Mouse (Mus musculus): ENCODE data around the gene Cnbd2. TPM values are rescaled to one million over a fixed set of nuclear protein-coding genes. Genes with fewer than 3 reads are reported as not detected.

Gene Cnbd2
- total RNA-seq, 2 experiments from 2014 or later, result 0.86 to 0.92 TPM

DNA sequence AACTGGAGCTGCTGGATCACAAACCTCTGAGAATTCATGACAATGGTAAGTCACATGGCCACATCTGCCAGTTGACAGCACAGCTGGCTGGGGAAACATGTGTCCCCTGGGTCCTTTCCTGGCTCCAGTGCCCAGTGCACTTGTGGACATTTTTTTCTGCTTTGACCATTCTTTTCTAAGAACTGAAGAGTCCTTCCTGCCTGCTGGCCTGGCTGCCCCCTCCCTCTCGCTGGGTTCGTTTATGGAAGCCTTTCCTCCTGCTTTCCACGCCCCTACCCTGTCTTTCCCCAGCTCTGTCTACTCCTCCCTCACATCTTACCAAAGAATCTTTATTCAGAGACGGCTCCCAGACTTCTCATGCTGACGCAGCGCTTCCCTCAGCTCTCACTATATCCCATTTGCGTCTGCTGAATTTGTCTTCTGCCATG lies 41.2 kb downstream of the Cnbd2 start:
- no peak overlapping the region for H3K4me3 ChIP-seq
- DNase-seq, result peak; percentile 61
- no peak for TF ChIP-seq CTCF (IDR thresholded peaks at IDR 0.05)
- no peak overlapping the region for H3K27ac ChIP-seq
- intact Hi-C loops (cut with DNase I), result no loop called here

DNA sequence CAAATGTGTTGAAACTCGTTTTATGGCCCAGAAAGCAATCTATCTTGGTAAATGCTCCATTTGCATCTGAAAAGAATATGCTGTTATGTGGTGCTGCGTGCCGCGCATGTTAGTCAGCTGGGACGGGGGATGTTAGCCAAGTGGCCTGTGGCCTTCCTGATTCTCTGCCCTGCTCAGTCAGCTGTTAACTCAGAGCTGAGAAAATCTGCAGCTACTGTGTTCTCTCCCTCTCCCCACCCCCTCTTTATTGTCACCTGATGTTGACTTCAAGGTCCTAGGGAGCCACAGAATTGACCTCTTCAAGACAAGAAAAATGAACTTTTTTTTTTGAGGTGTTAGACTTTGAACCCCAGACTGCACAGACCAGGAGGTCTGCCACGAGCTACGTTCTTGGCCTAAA lies 43.9 kb downstream of the Cnbd2 start:
- intact Hi-C loops (cut with DNase I), result no loop called here
- DNase-seq, result peak; percentile 34
- Histone ChIP-seq H3K27ac (no peak overlapping the region), H3K4me3 (no peak overlapping the region)
- no peak for TF ChIP-seq CTCF (IDR thresholded peaks at IDR 0.05)

DNA sequence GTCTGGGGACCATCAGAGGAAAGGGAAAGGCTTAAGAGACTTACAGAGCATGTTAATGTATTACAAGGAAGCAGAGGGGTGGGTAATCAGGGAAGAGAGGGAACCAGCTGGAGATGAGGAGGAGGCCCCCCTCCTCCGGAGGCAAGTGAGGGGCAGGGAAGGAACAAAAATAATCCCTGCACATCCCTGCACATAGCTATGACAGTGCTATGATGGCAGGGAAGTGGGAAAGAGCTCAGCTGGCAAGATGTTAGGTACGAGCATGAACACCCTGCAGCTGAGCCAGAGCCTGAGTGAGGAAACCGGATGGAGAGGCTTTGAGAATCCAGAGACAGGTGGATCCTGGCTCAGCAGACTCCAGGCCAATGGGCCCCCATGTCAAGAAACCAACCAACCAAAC lies 56.4 kb downstream of the Cnbd2 start:
- no peak overlapping the region for H3K4me3 ChIP-seq
- TF ChIP-seq CTCF (IDR thresholded peaks at IDR 0.05), result no peak
- no peak for DNase-seq
- no peak overlapping the region for H3K27ac ChIP-seq
- intact Hi-C loops (cut with DNase I), result no loop called here

DNA sequence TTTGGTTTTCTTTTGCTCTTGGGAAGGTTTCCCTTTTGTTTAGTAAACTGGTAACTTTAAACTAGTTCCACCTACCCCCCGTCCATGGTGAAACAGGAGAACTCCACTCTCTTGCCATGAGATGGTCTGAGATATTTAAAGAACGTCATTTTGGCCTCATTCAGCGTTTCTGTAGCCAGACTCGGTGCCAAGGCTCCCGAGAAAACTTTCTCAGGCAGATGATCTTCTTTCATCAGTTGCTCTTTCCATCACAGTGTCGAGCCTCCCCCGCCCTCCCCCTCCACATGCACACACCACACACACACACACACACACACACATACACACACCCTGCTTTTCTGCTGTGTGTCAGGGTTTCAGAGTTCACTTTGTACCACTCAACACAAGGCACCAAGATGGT lies 58.8 kb downstream of the Cnbd2 start:
- intact Hi-C loops (cut with DNase I), result no loop called here
- peak overlapping the region; percentile 78; the same call in 1 of the 2 replicates for H3K27ac ChIP-seq
- TF ChIP-seq CTCF (IDR thresholded peaks at IDR 0.05), result no peak
- H3K4me3 ChIP-seq, result peak overlapping the region; percentile 10
- peak; percentile 72 for DNase-seq

DNA sequence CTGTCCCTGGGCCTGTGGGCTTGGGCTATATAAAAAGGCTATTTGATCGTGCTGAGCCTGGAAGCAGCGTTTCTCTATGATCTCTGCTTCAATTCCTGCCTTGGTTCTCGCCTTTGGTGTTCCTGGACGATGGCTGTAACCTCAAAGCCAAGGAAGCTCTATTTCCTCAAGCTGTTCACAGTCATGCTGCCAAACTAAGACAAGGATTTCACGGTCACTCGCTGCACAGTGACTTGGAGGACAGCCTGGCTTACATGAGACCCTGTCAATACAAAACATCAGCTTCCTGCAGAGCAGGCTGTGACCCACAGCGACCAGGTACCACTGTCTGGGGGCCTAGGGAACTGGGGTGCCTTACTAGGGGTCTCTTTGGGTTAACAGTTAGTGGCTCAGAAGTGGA lies 64.9 kb downstream of the Cnbd2 start:
- TF ChIP-seq CTCF (IDR thresholded peaks at IDR 0.05), result no peak
- intact Hi-C loops (cut with DNase I), result no loop called here
- no peak overlapping the region for H3K4me3 ChIP-seq
- DNase-seq, result no peak
- no peak overlapping the region for H3K27ac ChIP-seq

DNA sequence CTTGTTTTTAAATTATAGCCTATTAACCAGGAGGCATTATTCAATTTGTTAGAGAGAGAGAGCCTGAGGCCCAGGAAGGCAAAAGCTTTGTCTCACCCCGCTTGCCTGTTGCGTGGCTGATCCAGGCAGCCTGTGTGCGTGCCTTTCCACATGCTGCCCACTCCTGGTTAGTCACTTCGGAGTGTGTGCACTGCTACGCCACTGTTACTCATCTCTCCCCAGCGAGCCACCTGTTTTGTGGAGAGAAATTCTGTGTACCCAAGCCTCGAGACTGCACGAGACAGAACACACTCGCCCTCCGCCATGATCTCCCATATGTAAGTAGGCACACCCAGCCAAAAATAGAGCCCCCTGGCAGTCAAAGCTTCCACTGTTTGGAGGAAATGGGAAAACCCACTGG lies 67.8 kb downstream of the Cnbd2 start:
- DNase-seq, result no peak
- intact Hi-C loops (cut with DNase I), result no loop called here
- Histone ChIP-seq H3K27ac (no peak overlapping the region), H3K4me3 (no peak overlapping the region)
- TF ChIP-seq CTCF (IDR thresholded peaks at IDR 0.05), result no peak

DNA sequence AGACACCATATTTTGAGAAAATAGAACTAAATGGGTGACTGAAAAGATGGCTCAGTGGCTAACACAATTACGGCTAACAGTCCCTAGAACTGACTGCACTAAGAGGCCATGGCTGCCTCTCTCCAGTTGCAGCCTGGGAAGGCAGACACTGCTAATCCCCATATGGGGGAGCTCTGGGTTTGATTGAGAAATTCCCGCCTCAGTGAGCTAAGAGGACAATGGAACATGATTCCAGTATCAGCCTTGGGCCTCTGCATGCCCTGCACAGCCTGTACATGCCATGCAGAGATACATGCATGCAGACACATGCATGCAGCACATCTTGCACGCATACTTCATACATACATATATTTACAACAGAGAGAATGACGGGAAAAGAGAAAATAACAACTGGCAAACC lies 69.3 kb downstream of the Cnbd2 start:
- no peak for TF ChIP-seq CTCF (IDR thresholded peaks at IDR 0.05)
- H3K27ac ChIP-seq, result no peak overlapping the region
- no peak overlapping the region for H3K4me3 ChIP-seq
- DNase-seq, result no peak
- intact Hi-C loops (cut with DNase I), result no loop called here

DNA sequence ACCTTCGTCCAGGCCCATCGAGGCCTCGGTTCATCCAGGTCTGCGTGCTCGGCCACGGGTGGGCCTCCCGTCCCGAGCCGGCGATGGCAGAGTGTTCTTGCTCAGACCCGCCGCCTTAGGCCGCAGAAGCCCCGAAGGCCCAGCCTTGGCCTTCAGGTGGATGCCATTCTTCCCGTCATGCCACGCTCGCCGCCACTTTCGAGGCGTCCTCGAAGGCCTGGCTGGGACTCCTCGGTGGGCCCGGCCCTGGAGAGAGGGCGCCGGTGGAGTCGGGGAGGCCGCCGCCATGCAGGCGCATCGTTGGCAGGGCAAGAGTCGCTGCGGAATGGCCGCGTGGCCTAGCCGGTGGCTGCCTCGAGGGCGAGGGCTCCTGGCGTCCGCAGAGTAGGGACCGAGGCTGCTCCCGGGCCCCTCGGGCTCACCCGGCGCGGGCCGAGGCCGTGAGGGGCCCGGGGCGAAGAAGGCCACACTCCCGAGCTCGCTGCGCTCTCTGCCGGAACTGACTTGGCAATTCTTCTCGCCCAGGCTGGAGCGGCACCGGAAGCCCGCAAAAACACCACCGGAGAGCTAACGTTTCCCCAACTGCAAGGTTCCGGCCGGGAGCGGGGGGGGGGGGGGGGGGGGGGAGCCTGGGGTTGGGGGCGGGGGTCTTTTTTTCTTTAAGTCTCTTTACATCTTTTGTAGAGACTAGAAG lies 80.5 kb downstream of the Cnbd2 start:
- H3K27ac ChIP-seq, result peak overlapping the region; percentile 83
- H3K4me3 ChIP-seq, result peak overlapping the region; percentile 70
- DNase-seq, result peak; percentile 88
- intact Hi-C loops (cut with DNase I), result loop anchor here (5.0 kb wide), 1 partner anchor 80 kb away; the partner anchor contains the start of genes Cnbd2 and Scand1

DNA sequence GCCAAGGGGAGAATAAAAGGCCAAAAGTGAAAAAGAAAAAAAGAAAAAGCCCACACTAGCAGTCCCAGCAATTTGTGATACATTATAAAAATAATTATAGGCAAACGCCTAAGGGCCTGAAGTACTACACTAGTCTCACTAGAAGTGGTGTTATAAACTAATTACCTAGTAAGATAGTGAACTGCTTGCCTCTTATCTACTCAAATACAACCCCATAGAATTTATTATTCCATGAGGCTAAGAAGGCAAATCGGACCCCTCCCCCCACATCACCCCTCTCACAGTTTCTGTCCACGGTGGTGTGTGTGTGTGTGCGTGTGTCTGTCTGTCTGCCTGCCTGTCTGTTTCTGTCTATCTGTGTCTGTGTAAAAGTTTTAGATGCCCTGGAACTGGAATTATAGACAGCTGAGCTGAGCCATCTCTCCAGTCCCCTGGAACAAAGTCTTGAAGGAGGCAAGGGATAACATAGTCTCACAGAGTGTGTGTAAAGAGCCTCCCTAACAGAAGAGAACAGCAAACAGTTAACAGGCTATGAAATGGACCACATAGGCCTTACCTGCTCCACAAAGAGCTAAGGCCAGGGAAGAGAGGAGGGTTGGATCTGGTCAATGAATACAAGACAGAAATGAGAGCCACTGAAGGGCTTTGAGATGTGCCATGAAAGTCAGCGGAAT lies 81.2 kb downstream of the Cnbd2 start:
- DNase-seq, result no peak
- peak overlapping the region; percentile 70 for H3K4me3 ChIP-seq
- H3K27ac ChIP-seq, result peak overlapping the region; percentile 83
- intact Hi-C loops (cut with DNase I), result loop anchor here (5.0 kb wide), 1 partner anchor 81 kb away; the partner anchor contains the start of genes Cnbd2 and Scand1
- no peak for TF ChIP-seq CTCF (IDR thresholded peaks at IDR 0.05)

DNA sequence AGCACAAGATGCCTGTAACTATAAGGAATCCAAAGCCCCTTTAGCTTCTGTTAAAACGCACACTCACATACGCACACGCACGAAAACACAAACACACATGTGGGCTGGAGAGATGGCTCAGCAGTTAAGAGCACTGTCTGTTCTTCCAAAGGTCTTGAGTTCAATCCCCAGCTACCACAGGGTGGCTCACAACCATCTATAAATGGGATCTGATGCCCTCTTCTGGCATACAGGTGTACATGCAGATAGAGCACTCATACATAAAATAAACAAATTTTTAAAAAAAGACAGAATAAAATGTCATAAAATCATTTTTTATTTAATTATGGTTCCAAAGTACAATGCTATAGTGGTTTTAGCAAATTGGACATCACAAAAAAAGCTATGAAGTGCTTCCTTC lies 82.2 kb downstream of the Cnbd2 start:
- DNase-seq, result no peak
- intact Hi-C loops (cut with DNase I), result loop anchor here (5.0 kb wide), 1 partner anchor 82 kb away; the partner anchor contains the start of genes Cnbd2 and Scand1
- no peak overlapping the region for H3K4me3 ChIP-seq
- H3K27ac ChIP-seq, result no peak overlapping the region
- TF ChIP-seq CTCF (IDR thresholded peaks at IDR 0.05), result peak; percentile 44

DNA sequence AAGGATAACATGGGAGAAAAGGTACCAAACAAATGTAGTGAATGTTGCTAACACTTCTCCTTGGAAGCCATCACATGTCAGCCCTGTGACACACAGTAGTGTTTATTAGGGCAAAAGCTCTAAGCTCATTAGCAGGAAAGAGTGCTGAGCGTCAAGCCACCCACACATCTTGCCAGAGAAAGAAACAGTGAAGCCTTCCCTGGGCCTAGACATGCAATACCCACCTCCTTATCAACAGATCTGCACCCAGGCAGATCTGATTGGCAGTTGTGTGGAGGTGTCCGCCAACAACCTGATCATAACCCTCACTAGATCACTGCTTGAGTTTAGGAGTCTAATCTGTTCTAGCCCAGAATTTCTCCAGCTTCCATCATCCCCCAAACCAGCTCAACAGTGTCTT lies 84.0 kb downstream of the Cnbd2 start:
- DNase-seq, result no peak
- intact Hi-C loops (cut with DNase I), result no loop called here
- no peak for TF ChIP-seq CTCF (IDR thresholded peaks at IDR 0.05)
- no peak overlapping the region for H3K27ac ChIP-seq
- H3K4me3 ChIP-seq, result no peak overlapping the region

DNA sequence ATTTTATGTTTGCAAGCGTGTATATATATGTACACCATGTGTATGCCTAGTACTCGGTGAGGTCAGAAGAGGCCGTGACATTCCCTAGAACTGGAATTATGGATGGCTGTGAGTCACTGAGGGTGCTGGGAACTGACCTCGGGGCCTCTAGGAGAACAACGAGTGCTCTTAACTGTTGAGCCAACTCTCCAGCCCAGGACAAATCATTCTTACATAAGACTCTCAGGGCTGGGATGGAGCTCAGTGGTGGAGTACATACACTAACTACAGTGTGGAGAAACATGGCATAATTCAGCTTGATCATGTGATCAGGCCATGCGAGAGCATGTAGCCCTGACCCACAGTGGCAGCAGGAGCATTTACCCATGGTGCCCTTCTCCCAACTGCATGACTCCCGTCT lies 85.9 kb downstream of the Cnbd2 start:
- no peak for DNase-seq
- intact Hi-C loops (cut with DNase I), result no loop called here
- TF ChIP-seq CTCF (IDR thresholded peaks at IDR 0.05), result no peak

DNA sequence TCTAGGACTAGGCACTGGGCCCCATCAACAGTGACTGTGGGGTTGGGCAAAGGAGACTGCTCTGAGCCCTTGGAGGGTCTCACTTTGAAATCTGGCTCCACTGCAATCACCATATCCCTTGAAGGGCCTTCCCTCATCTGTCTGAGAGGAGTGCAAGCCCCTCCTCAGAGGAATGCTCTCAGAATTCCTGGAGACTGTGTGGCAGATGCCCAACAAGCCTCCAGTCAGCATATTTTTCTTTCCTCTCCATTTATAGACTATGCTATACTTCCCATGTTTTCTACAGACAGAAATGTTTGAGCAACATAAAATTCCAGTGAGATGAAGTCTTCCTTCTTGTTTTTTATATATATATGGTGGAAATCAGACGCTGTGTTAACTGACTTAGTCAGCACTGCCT lies 87.4 kb downstream of the Cnbd2 start:
- no peak overlapping the region for H3K27ac ChIP-seq
- DNase-seq, result no peak
- intact Hi-C loops (cut with DNase I), result no loop called here

More for the DNA sequence above, 85.9 kb downstream of the Cnbd2 start:
- Histone ChIP-seq H3K27ac (no peak overlapping the region), H3K4me3 (no peak overlapping the region)

More for the DNA sequence above, 87.4 kb downstream of the Cnbd2 start:
- TF ChIP-seq CTCF (IDR thresholded peaks at IDR 0.05), result no peak
- no peak overlapping the region for H3K4me3 ChIP-seq
